Mouse (Mus musculus) CH12.LX (cell line): Measurements from ENCODE around the gene Vmn2r3.

ENCODE experiments used
- CTCF ChIP-seq, 2 experiments: IDR thresholded peaks in 1 of 2; conservative IDR thresholded peaks in 1 of 2; 2 replicates each; pipeline ENCODE4 v1.5.1; 2011 to 2012; ENCODE audit warnings: low read depth in 2 of 2, low read length in 2 of 2, improper control_type of control experiment in 1 of 2, inconsistent platforms in 1 of 2, mild to moderate bottlenecking in 1 of 2, moderate library complexity in 1 of 2
- ZKSCAN1 ChIP-seq: IDR thresholded peaks from 2 replicates; pipeline ENCODE4 v1.6.1; 2012; ENCODE audit warnings: low read depth, inconsistent platforms, low read length, improper control_type of control experiment, borderline replicate concordance

GRCm38 (mm10) chr3:64321824-64322223 lies 32.3 kb upstream of the Vmn2r3 start:
- TF ChIP-seq CTCF (conservative IDR thresholded peaks at IDR 0.05 in 1 of 2, IDR thresholded peaks at IDR 0.05 in 1 of 2; ENCODE audit: low read depth in 2 of 2, low read length in 2 of 2) (no peak), ZKSCAN1 (no peak)
